Mouse (Mus musculus) C2C12 (cell line): ENCODE results near the gene Gchfr. TPM values are rescaled to one million over a fixed set of nuclear protein-coding genes. Genes with fewer than 3 reads are reported as not detected.

Experiments used
- H3K27me3 ChIP-seq: one replicate; pipeline ENCODE4 v1.6.1; 2011; ENCODE audit not compliant: control insufficient read depth, insufficient read depth, insufficient read length
- H3K36me3 ChIP-seq: one replicate; pipeline ENCODE4 v1.6.1; 2011; ENCODE audit not compliant: control insufficient read depth, insufficient read depth
- H3K4me3 ChIP-seq: one replicate; pipeline ENCODE4 v1.5.1; 2011; ENCODE audit warnings: mild to moderate bottlenecking, control low read depth; ENCODE audit not compliant: poor library complexity, insufficient read depth, severe bottlenecking
- H3K79me2 ChIP-seq: one replicate; pipeline ENCODE4 v1.6.1; 2011; ENCODE audit not compliant: control insufficient read depth, insufficient read depth
- H3K79me3 ChIP-seq: one replicate; pipeline ENCODE4 v1.6.1; 2011; ENCODE audit warnings: low read depth, control low read depth
- H3ac ChIP-seq: one replicate; pipeline ENCODE3; 2011; ENCODE audit warnings: low read depth; ENCODE audit not compliant: control insufficient read depth, insufficient read length
- CEBPB ChIP-seq: IDR thresholded peaks from one replicate; pipeline ENCODE4 v1.6.1; 2011; ENCODE audit warnings: low read depth, mild to moderate bottlenecking, control low read depth, moderate library complexity
- CTCF ChIP-seq: IDR thresholded peaks from one replicate; pipeline ENCODE4 v1.5.1; 2011; ENCODE audit not compliant: control insufficient read depth, insufficient read depth, insufficient read length
- FOSL1 ChIP-seq: IDR thresholded peaks from one replicate; pipeline ENCODE4 v1.8.0; 2011; ENCODE audit warnings: mild to moderate bottlenecking, low read length; ENCODE audit not compliant: poor library complexity, insufficient read depth, severe bottlenecking
- MAX ChIP-seq: IDR thresholded peaks from one replicate; pipeline ENCODE4 v1.6.1; 2011; ENCODE audit warnings: mild to moderate bottlenecking, control low read depth
- MYOD1 ChIP-seq: IDR thresholded peaks from one replicate; pipeline ENCODE4 v1.6.1; 2011; ENCODE audit warnings: low read depth; ENCODE audit not compliant: control insufficient read depth, insufficient read length
- MYOG ChIP-seq: IDR thresholded peaks from one replicate; pipeline ENCODE4 v1.6.1; 2011; ENCODE audit not compliant: control insufficient read depth, insufficient read length; ENCODE audit errors: extremely low read depth
- USF1 ChIP-seq: IDR thresholded peaks from one replicate; pipeline ENCODE4 v1.6.1; 2011; ENCODE audit warnings: low read depth, mild to moderate bottlenecking, control low read depth, moderate library complexity
- long read RNA-seq, 2 experiments: library from polyadenylated mRNA; unstranded; transcript quantifications; one replicate each; pipeline ENCODE4 v2.0.0; 2019 to 2020
- polyA plus RNA-seq: library from polyadenylated mRNA; unstranded; fragments of >200 nt; fragmentation: generic; extraction: Trizol; gene quantifications from one replicate; pipeline ENCODE4 v1.2.1, GENCODE M21; 2012; ENCODE audit warnings: missing spikeins

Gene Gchfr
- polyA plus RNA-seq, result 80.5 TPM
- long read RNA-seq, experiment 1, transcript Gchfr-201 (3 exons, 645 nt), result major isoform, 164 of 186 reads
- long read RNA-seq, experiment 1, partial matches to known transcripts, result 20 of 186 reads
- long read RNA-seq, experiment 1, other reads (novel, unspliced or antisense), result 2 of 186 reads
- long read RNA-seq, experiment 2, transcript Gchfr-201 (3 exons, 645 nt), result major isoform, 18 of 18 reads
- long read RNA-seq, experiment 2, partial matches to known transcripts, result 0 of 18 reads
- long read RNA-seq, experiment 2, other reads (novel, unspliced or antisense), result 0 of 18 reads

GRCm38 (mm10) chr2:119166901-119167865 is at the start of gene Gchfr:
Gene Gchfr, plus strand, starts transcription at chr2:119167773.
- Histone ChIP-seq H3K27me3 (no peaks in the 10 kb centered on the region), H3K4me3 (peak within 1 kb of the TSS; percentile 75), H3K79me2 (no peaks in the 10 kb centered on the region), H3ac (peak within 1 kb of the TSS; percentile 73), H3K79me3 (no peaks in the 10 kb centered on the region), H3K36me3 (no peaks in the 10 kb centered on the region)
- no peak for TF ChIP-seq MYOG
- no peak for TF ChIP-seq FOSL1
- no peak for TF ChIP-seq USF1
- TF ChIP-seq CEBPB, result no peak
- TF ChIP-seq MAX, result no peak

- TF ChIP-seq MAX (no peak), CTCF (no peak), MYOD1 (no peak)
- Histone ChIP-seq H3K36me3 (peaks cover 82% of the 10 kb centered on the region), H3K27me3 (no peaks in the 10 kb centered on the region)
Observed at GRCm38 (mm10) chr2:119136346-119136898, 31.2 kb upstream of the Gchfr start.

GRCm38 (mm10) chr2:119145199-119145598 is 22.4 kb upstream of the Gchfr start:
- TF ChIP-seq USF1, result no peak
- TF ChIP-seq MAX, result no peak
- TF ChIP-seq MYOG, result no peak
- no peak for TF ChIP-seq FOSL1
- TF ChIP-seq CEBPB, result no peak
- no peak for TF ChIP-seq CTCF
- no peak for TF ChIP-seq MYOD1
- no peaks in the 10 kb centered on the region for H3K27me3 ChIP-seq
- peaks cover 69% of the 10 kb centered on the region for H3K36me3 ChIP-seq
- no peaks in the 10 kb centered on the region for H3K79me2 ChIP-seq
- H3ac ChIP-seq, result no peak overlapping the region
- H3K4me3 ChIP-seq, result no peak overlapping the region
- no peaks in the 10 kb centered on the region for H3K79me3 ChIP-seq

More at GRCm38 (mm10) chr2:119136346-119136898, 31.2 kb upstream of the Gchfr start:
- no peak overlapping the region for H3K4me3 ChIP-seq
- no peaks in the 10 kb centered on the region for H3K79me2 ChIP-seq
- H3K79me3 ChIP-seq, result no peaks in the 10 kb centered on the region
- no peak overlapping the region for H3ac ChIP-seq

- H3K4me3 ChIP-seq, result no peak overlapping the region
- H3K27me3 ChIP-seq, result no peaks in the 10 kb centered on the region
- peaks cover 72% of the 10 kb centered on the region for H3K36me3 ChIP-seq
- H3K79me2 ChIP-seq, result no peaks in the 10 kb centered on the region
- no peaks in the 10 kb centered on the region for H3K79me3 ChIP-seq
- TF ChIP-seq CTCF (no peak), CEBPB (no peak), FOSL1 (no peak), MYOD1 (no peak), USF1 (no peak), MAX (no peak), MYOG (no peak)
- H3ac ChIP-seq, result no peak overlapping the region
Observed at GRCm38 (mm10) chr2:119146435-119146834, 21.1 kb upstream of the Gchfr start.

- H3K36me3 ChIP-seq, result peaks cover 70% of the 10 kb centered on the region
- no peaks in the 10 kb centered on the region for H3K27me3 ChIP-seq
- TF ChIP-seq MAX, result no peak
- TF ChIP-seq USF1, result no peak
- no peak for TF ChIP-seq FOSL1
- no peak for TF ChIP-seq MYOG
- TF ChIP-seq MYOD1, result no peak
- TF ChIP-seq CTCF, result no peak
- TF ChIP-seq CEBPB, result no peak
- H3K79me2 ChIP-seq, result no peaks in the 10 kb centered on the region
- H3ac ChIP-seq, result no peak overlapping the region
- no peaks in the 10 kb centered on the region for H3K79me3 ChIP-seq
- H3K4me3 ChIP-seq, result no peak overlapping the region
Observed at GRCm38 (mm10) chr2:119147160-119147678, 20.4 kb upstream of the Gchfr start.
